Mouse (Mus musculus) midbrain, embryonic 15.5 days (tissue): ENCODE data around the gene Cep78. TPM values are rescaled to one million over a fixed set of nuclear protein-coding genes. Genes with fewer than 3 reads are reported as not detected.
"Not testable (repeated sequence)": the region's sequence is repeated elsewhere in the genome, so short reads cannot be mapped to it uniquely, and the experiment has no call there.

Experiments used
- ATAC-seq: fragments of 200-750 bp; cut with Nextera tagmentation; replicated peaks from 2 replicates; pipeline ENCODE4 v1.8.0; 2017; ENCODE audit warnings: moderate TSS enrichment
- H3K27ac ChIP-seq: fragments of 300-500 bp; sonication (generic); 2 replicates; pipeline ENCODE4 v1.5.1; 2015; ENCODE audit warnings: mild to moderate bottlenecking, inconsistent platforms
- H3K27me3 ChIP-seq: fragments of 300-500 bp; sonication (generic); replicated peaks from 2 replicates; pipeline ENCODE4 v1.6.1; 2015; ENCODE audit warnings: inconsistent platforms
- H3K36me3 ChIP-seq: fragments of 300-500 bp; sonication (generic); replicated peaks from 2 replicates; pipeline ENCODE4 v1.6.1; 2015; ENCODE audit warnings: inconsistent platforms
- H3K4me1 ChIP-seq: fragments of 300-500 bp; sonication (generic); 2 replicates; pipeline ENCODE4 v1.6.1; 2015; ENCODE audit warnings: inconsistent platforms
- H3K4me2 ChIP-seq: fragments of 300-500 bp; sonication (generic); 2 replicates; pipeline ENCODE4 v1.6.1; 2015; ENCODE audit warnings: inconsistent platforms, mild to moderate bottlenecking, moderate library complexity
- H3K4me3 ChIP-seq: fragments of 300-500 bp; sonication (generic); 2 replicates; pipeline ENCODE4 v1.5.1; 2015; ENCODE audit warnings: mild to moderate bottlenecking, inconsistent platforms
- H3K9ac ChIP-seq: fragments of 300-500 bp; sonication (generic); 2 replicates; pipeline ENCODE4 v1.6.1; 2015; ENCODE audit warnings: mild to moderate bottlenecking, inconsistent platforms
- H3K9me3 ChIP-seq: fragments of 300-500 bp; sonication (generic); 2 replicates; pipeline ENCODE4 v1.6.1; 2016; ENCODE audit warnings: inconsistent platforms
- WGBS: fragments of 180-500 bp; shearing (Covaris S2); methylation state at CpG from one replicate; pipeline ENCODE4 v1.1.7; 2015; ENCODE audit warnings: mixed read lengths; 5-methylcytosine and 5-hydroxymethylcytosine counted together
- polyA plus RNA-seq: library from polyadenylated mRNA; unstranded; fragments of >200 nt; fragmentation: Nextera tagmentation; extraction: Ambion mirVana; gene quantifications from 2 replicates; pipeline ENCODE4 v1.2.1, GENCODE M21; 2015

Gene Cep78
- 31.1 and 33.6 TPM in 2 replicates for polyA plus RNA-seq

DNA sequence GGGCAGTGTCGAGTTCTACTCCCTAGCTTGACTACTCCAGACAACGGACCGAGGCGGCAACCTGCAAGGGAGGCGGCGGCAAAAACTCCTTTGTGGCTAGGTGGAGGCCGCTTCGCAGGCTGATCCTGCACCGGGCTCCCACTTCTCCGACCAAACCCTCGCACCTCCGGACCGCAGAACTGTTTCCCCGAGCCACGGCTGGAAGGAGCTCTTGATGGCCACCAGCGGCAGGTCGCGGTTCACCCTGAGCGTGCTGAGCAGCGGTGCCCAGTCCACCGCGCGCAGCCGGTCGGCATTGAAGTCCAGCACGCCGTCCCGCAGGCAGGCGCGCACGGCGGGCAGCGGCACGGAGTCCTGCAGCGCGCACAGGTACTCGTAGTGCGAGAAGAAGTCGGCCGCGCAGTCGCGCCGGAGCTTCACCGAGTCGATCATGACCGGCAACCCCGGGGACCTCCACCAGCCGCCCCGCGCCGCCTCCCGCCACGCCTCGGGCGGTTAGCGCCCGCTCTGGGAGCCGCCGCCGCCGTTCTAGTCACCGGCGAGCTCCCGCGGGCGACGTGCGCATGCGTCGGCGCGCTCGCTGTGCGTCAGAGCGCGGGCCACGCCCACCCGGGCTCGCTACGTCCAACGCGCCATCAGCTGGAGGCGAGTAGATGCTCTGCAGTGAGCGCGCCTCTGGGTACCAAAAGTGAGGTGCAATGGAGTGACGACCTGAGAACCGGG lies at the start of gene Cep78:
Gene Cep78 (minus strand): TSS at position 541 of the 723 bp plus-strand sequence.
- Histone ChIP-seq H3K4me3 (peak within 1 kb of the TSS; percentile 82), H3K4me2 (peak within 1 kb of the TSS; percentile 55), H3K27ac (peak within 1 kb of the TSS; percentile 92), H3K36me3 (no peaks in the 10 kb centered on the region), H3K27me3 (no peaks in the 10 kb centered on the region), H3K9ac (peak within 1 kb of the TSS; percentile 77), H3K4me1 (peaks cover 28% of the 10 kb centered on the region), H3K9me3 (no peaks in the 10 kb centered on the region)
- peak; percentile 95 for ATAC-seq
- under 1% methylated on average over 88 of the region's 88 CpGs for WGBS

GRCm38 (mm10) chr19:16031276-16031675 lies 46.5 kb upstream of the Cep78 start:
- Histone ChIP-seq H3K36me3 (no peaks in the 10 kb centered on the region), H3K9ac (no peak overlapping the region), H3K9me3 (no peaks in the 10 kb centered on the region), H3K27me3 (no peaks in the 10 kb centered on the region), H3K27ac (no peak overlapping the region), H3K4me2 (no peak overlapping the region), H3K4me3 (no peak overlapping the region), H3K4me1 (no peaks in the 10 kb centered on the region)
- ATAC-seq: no peak
- 88% methylated on average over 4 of the region's 4 CpGs for WGBS

GRCm38 (mm10) chr19:16029253-16029771 lies 44.5 kb upstream of the Cep78 start:
- H3K4me3 ChIP-seq, H3K9me3 ChIP-seq, H3K27ac ChIP-seq, H3K36me3 ChIP-seq, H3K9ac ChIP-seq, H3K4me1 ChIP-seq, H3K27me3 ChIP-seq: not testable (repeated sequence)
- peak; percentile 72 for ATAC-seq
- WGBS: 29% methylated on average over 7 of the region's 9 CpGs
- peak overlapping the region; percentile 22 for H3K4me2 ChIP-seq

DNA sequence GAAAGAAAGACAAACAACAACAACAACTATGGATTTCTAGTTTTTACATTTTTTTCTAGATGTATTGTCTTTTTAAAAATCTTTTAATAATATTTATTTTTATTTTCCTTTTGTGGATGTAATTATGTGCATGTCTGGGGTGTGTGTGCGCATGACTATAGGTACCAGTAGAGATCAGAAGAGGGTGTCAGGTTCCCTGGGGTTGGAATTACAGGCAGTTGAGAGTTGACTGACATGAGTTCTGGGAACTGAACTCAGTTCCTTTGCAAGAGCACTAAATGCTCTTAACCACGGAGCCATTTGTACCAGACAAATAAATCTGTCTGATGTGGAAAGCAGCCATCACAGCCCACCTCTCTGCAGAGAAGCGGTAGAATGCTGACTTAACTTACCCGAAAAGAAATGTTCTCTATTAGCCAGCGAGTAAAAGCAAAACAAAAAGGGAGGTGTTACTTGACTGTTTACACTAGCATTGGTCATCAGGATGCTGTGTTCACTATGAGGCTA lies 44.0 kb upstream of the Cep78 start:
- Histone ChIP-seq H3K9ac (no peak overlapping the region), H3K27me3 (no peaks in the 10 kb centered on the region), H3K27ac (no peak overlapping the region), H3K9me3 (no peaks in the 10 kb centered on the region), H3K4me2 (peak overlapping the region; percentile 22), H3K4me1 (no peaks in the 10 kb centered on the region), H3K36me3 (no peaks in the 10 kb centered on the region), H3K4me3 (no peak overlapping the region)
- WGBS: 64% methylated on average over 5 of the region's 5 CpGs
- no peak for ATAC-seq

DNA sequence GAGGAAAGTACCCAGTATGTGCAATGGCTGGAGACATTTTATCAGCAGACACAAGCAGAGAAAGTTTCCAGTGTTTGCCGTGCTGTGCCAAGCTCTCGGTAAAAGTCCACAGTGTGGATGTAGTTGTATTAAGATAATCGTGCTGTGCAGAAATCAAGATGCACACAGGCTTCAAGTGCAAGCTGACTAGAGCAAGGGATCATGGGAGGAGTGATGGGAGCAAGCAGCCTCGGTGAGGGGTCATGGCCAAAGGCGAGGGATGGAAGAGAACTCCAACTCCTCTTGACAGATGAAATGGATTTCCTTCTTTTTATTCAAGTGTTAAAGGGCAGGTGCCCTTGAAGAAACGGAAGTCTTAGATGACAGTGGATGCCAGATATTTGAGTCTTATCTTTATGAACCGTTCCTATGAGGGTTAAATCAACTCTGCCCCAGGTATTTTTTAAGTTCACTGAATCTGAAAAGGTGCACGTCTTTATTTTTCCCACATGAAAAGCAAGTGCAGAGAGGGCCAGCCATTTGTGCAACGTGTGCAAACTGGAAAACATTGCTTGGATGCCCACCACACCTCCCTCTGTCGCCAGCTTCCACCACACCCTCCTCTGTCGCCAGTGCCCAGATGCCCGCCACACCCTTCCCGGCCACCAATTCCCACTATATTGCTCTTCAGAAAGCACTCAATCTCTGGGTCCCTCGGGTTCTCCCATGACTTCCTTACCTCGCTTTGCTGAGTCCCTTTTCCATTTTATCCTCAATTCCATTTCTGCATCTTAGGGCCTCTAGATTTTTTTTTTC lies 43.3 kb upstream of the Cep78 start:
- no peaks in the 10 kb centered on the region for H3K27me3 ChIP-seq
- no peak for ATAC-seq
- no peak overlapping the region for H3K4me3 ChIP-seq
- no peaks in the 10 kb centered on the region for H3K4me1 ChIP-seq
- WGBS: 85% methylated on average over 15 of the region's 15 CpGs
- H3K27ac ChIP-seq: no peak overlapping the region
- H3K9ac ChIP-seq: no peak overlapping the region
- H3K9me3 ChIP-seq: no peaks in the 10 kb centered on the region
- H3K4me2 ChIP-seq: no peak overlapping the region
- no peaks in the 10 kb centered on the region for H3K36me3 ChIP-seq

- Histone ChIP-seq H3K9ac (no peak overlapping the region), H3K4me1 (no peaks in the 10 kb centered on the region), H3K9me3 (no peaks in the 10 kb centered on the region), H3K36me3 (no peaks in the 10 kb centered on the region), H3K27ac (no peak overlapping the region), H3K27me3 (no peaks in the 10 kb centered on the region), H3K4me3 (no peak overlapping the region), H3K4me2 (no peak overlapping the region)
- no peak for ATAC-seq
- WGBS: 98% methylated on average over 5 of the region's 5 CpGs
These were observed 41.5 kb upstream of the Cep78 start for GRCm38 (mm10) chr19:16026276-16026675.

DNA sequence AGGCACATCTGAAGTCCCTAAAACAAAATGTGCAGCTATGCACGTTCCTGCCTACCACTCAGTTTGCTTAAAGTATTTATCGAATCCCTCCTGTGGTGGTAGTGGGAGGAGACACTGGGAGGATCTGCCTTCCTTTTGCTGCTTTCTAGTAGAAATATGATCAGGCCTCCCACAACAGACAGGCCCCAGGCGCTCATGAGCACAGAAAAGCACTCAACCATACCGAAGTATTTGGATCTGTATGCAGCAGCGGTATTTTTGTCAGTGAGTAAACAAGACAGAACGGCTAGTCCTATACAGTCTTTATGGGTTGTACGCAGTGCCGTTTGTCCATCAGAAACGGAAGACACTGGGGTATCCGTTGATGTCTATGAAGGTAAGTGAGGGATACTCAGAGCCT lies 37.4 kb upstream of the Cep78 start:
- H3K9me3 ChIP-seq: no peaks in the 10 kb centered on the region
- no peak overlapping the region for H3K9ac ChIP-seq
- 70% methylated on average over 10 of the region's 10 CpGs for WGBS
- H3K27ac ChIP-seq: no peak overlapping the region
- no peak overlapping the region for H3K4me3 ChIP-seq
- no peaks in the 10 kb centered on the region for H3K4me1 ChIP-seq
- no peaks in the 10 kb centered on the region for H3K27me3 ChIP-seq
- no peaks in the 10 kb centered on the region for H3K36me3 ChIP-seq
- no peak overlapping the region for H3K4me2 ChIP-seq
- no peak for ATAC-seq

DNA sequence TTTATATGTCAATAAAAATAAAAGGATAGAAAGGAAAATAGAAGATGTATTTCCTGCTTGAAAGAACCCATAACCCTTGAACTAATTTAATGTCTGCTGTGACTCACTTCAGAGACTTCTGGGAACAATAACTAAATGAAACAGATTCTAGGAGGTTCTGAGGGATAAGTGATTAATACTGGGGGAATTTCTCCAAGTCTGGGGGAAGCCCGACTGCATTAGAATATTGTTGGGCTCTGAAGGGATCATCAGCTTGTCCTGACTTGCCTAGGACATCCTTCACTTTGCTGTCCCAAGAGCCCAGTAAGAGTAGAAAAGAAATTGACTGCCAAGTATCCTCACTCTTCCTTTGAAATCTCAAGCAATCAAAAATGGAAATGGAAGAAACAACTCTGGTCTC lies 31.4 kb upstream of the Cep78 start:
- Histone ChIP-seq H3K4me1 (no peaks in the 10 kb centered on the region), H3K36me3 (no peaks in the 10 kb centered on the region), H3K9ac (no peak overlapping the region), H3K4me3 (no peak overlapping the region), H3K4me2 (no peak overlapping the region), H3K27ac (no peak overlapping the region), H3K9me3 (no peaks in the 10 kb centered on the region), H3K27me3 (no peaks in the 10 kb centered on the region)
- ATAC-seq: no peak
- WGBS: 81% methylated on average over 1 of the region's 1 CpGs

DNA sequence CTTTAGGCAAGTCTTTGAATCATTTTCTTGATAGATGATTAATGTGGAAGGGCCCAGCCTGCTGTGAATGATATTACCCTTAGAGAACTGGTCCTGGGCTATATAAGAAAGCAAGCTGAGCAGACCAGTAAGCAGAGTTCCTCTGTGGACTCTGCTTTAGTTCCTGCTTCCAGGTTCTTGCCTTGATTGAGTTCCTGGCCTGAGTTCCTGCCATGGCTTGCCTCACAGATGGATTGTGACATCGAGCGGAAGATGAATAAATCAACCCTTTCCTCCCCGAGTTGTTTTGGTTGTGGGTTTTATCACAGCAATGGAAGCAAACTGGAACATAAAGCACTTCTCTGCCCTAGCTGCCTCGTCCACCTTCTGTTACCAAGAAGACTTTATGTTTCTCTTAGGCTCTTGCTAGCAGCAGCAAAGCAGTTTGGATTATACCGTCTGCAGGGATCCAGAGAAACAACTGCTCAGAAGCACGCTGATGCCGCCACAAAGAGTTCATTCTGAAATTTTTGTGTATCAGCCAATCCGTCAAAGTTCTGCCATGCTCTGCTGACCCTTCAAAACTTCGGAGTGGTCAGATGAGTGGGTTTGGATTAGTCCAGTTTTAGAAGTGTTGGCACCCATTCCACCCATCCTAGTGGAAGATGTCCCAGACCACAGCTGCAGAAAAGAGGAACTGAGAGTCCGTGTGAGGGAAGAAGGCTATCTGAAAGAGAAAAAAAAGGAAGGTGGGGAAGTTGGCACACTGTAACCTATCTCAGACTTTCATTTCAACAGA lies 30.6 kb upstream of the Cep78 start:
- H3K4me3 ChIP-seq: no peak overlapping the region
- ATAC-seq: no peak
- H3K36me3 ChIP-seq: no peaks in the 10 kb centered on the region
- H3K27ac ChIP-seq: no peak overlapping the region
- H3K27me3 ChIP-seq: no peaks in the 10 kb centered on the region
- H3K4me2 ChIP-seq: no peak overlapping the region
- 84% methylated on average over 10 of the region's 10 CpGs for WGBS
- H3K4me1 ChIP-seq: no peaks in the 10 kb centered on the region
- H3K9ac ChIP-seq: no peak overlapping the region
- H3K9me3 ChIP-seq: no peaks in the 10 kb centered on the region

- H3K36me3 ChIP-seq: no peaks in the 10 kb centered on the region
- no peak overlapping the region for H3K27ac ChIP-seq
- no peaks in the 10 kb centered on the region for H3K9me3 ChIP-seq
- no peak overlapping the region for H3K4me2 ChIP-seq
- no peak overlapping the region for H3K4me3 ChIP-seq
- H3K4me1 ChIP-seq: peaks cover 4% of the 10 kb centered on the region
- H3K27me3 ChIP-seq: no peaks in the 10 kb centered on the region
- H3K9ac ChIP-seq: no peak overlapping the region
- WGBS: 41% methylated on average over 6 of the region's 6 CpGs
- peak; percentile 74; the same call in 1 of the 2 replicates for ATAC-seq
These were observed 25.1 kb upstream of the Cep78 start for GRCm38 (mm10) chr19:16009746-16010337.

GRCm38 (mm10) chr19:16009111-16009510 lies 24.3 kb upstream of the Cep78 start:
- Histone ChIP-seq H3K4me2 (no peak overlapping the region), H3K27ac (no peak overlapping the region), H3K4me1 (peaks cover 4% of the 10 kb centered on the region), H3K27me3 (no peaks in the 10 kb centered on the region), H3K36me3 (no peaks in the 10 kb centered on the region), H3K4me3 (no peak overlapping the region), H3K9me3 (no peaks in the 10 kb centered on the region), H3K9ac (no peak overlapping the region)
- no peak for ATAC-seq
- 76% methylated on average over 4 of the region's 4 CpGs for WGBS
